Mouse (Mus musculus) CH12.LX (cell line): ENCODE results near the gene Mlph. TPM values are rescaled to one million over a fixed set of nuclear protein-coding genes. Genes with fewer than 3 reads are reported as not detected.

Experiments
- DNase-seq: peaks from one replicate; pipeline ENCODE4 v3.0.0-alpha.2; 2013; ENCODE audit errors: extremely low read depth
- H3K27ac ChIP-seq: 2 replicates; pipeline ENCODE4 v1.5.1; 2012; ENCODE audit warnings: low read depth, mild to moderate bottlenecking, control low read depth, moderate library complexity; ENCODE audit not compliant: insufficient read depth
- H3K27me3 ChIP-seq: replicated peaks from 2 replicates; pipeline ENCODE3; 2012; ENCODE audit warnings: inconsistent platforms
- H3K36me3 ChIP-seq, 2 experiments: replicated peaks in 1 of 2; 2 replicates each; pipeline versions ENCODE3 to v1.6.1; 2012; ENCODE audit warnings: inconsistent platforms in 1 of 2, low read length in 1 of 2, mild to moderate bottlenecking in 1 of 2, mixed read lengths in 1 of 2, moderate library complexity in 1 of 2; ENCODE audit not compliant: control insufficient read depth in 1 of 2, insufficient read depth in 1 of 2
- H3K4me1 ChIP-seq, 2 experiments: 2 replicates each; pipeline ENCODE4 v1.6.1; 2012; ENCODE audit warnings: inconsistent platforms in 1 of 2, moderate library complexity in 1 of 2; ENCODE audit not compliant: insufficient read depth in 2 of 2, control insufficient read depth in 1 of 2
- H3K4me2 ChIP-seq: 2 replicates; pipeline ENCODE4 v1.6.1; 2012; ENCODE audit warnings: low read depth, mild to moderate bottlenecking, control low read depth; ENCODE audit not compliant: poor library complexity, insufficient read depth, severe bottlenecking
- H3K4me3 ChIP-seq, 3 experiments: fragments of 150-350 bp in 1 of 3; sonication (generic) in 1 of 3; replicated peaks in 1 of 3; 2 replicates each; pipeline versions ENCODE3 to v1.5.1; 2011 to 2012; ENCODE audit warnings: low read depth in 2 of 3, low read length in 2 of 3, mild to moderate bottlenecking in 2 of 3, moderate library complexity in 2 of 3, control low read depth in 1 of 3, improper control_type of control experiment in 1 of 3, inconsistent platforms in 1 of 3, mixed read lengths in 1 of 3; ENCODE audit not compliant: poor library complexity in 1 of 3
- H3K79me2 ChIP-seq: replicated peaks from 2 replicates; pipeline ENCODE4 v1.6.1; 2012; ENCODE audit warnings: mild to moderate bottlenecking, moderate library complexity; ENCODE audit not compliant: control insufficient read depth, poor library complexity, insufficient read depth, severe bottlenecking; ENCODE audit errors: extremely low read depth
- H3K9ac ChIP-seq: 2 replicates; pipeline ENCODE4 v1.6.1; 2012; ENCODE audit warnings: low read depth, mild to moderate bottlenecking, control low read depth, moderate library complexity; ENCODE audit not compliant: insufficient read depth
- H3K9me3 ChIP-seq: replicated peaks from 2 replicates; pipeline ENCODE3; 2012; ENCODE audit warnings: low read length, inconsistent platforms, mixed read lengths
- BHLHE40 ChIP-seq: IDR thresholded peaks from 2 replicates; pipeline ENCODE4 v1.6.1; 2011; ENCODE audit warnings: mild to moderate bottlenecking, low read depth, low read length, improper control_type of control experiment
- CHD1 ChIP-seq: IDR thresholded peaks from 2 replicates; pipeline ENCODE4 v1.6.1; 2012; ENCODE audit warnings: low read depth, low read length, improper control_type of control experiment, inconsistent platforms
- CHD2 ChIP-seq: IDR thresholded peaks from 2 replicates; pipeline ENCODE4 v1.6.1; 2011; ENCODE audit warnings: low read length, improper control_type of control experiment
- EP300 ChIP-seq: IDR thresholded peaks from 2 replicates; pipeline ENCODE4 v1.6.1; 2011; ENCODE audit warnings: low read length, improper control_type of control experiment
- IRF4 ChIP-seq: IDR thresholded peaks from 2 replicates; pipeline ENCODE4 v1.6.1; 2014; ENCODE audit warnings: low read depth, mild to moderate bottlenecking, inconsistent platforms, low read length, improper control_type of control experiment
- JUN ChIP-seq: IDR thresholded peaks from 2 replicates; pipeline ENCODE4 v1.6.1; 2011; ENCODE audit warnings: low read depth, mild to moderate bottlenecking, low read length, improper control_type of control experiment, moderate library complexity; ENCODE audit not compliant: insufficient read depth
- MAFK ChIP-seq: IDR thresholded peaks from 2 replicates; pipeline ENCODE4 v1.6.1; 2011; ENCODE audit warnings: low read length, improper control_type of control experiment; ENCODE audit not compliant: insufficient replicate concordance
- MAZ ChIP-seq: IDR thresholded peaks from 2 replicates; pipeline ENCODE4 v1.6.1; 2012; ENCODE audit warnings: low read depth, mild to moderate bottlenecking, inconsistent platforms, low read length, improper control_type of control experiment, moderate library complexity
- MEF2A ChIP-seq: IDR thresholded peaks from 2 replicates; pipeline ENCODE4 v1.6.1; 2014; ENCODE audit warnings: low read depth, mild to moderate bottlenecking, inconsistent platforms, low read length, improper control_type of control experiment, borderline replicate concordance
- MYC ChIP-seq: IDR thresholded peaks from 2 replicates; pipeline ENCODE4 v1.6.1; 2011; ENCODE audit warnings: low read depth, mild to moderate bottlenecking, improper control_type of control experiment, low read length
- NELFE ChIP-seq: IDR thresholded peaks from 2 replicates; pipeline ENCODE4 v1.6.1; 2011; ENCODE audit warnings: low read depth, low read length, improper control_type of control experiment
- NRF1 ChIP-seq: IDR thresholded peaks from 2 replicates; pipeline ENCODE4 v1.6.1; 2014; ENCODE audit warnings: low read depth, mild to moderate bottlenecking, inconsistent platforms, low read length, improper control_type of control experiment, moderate library complexity
- POLR2A ChIP-seq: IDR thresholded peaks from 2 replicates; pipeline ENCODE4 v1.6.1; 2011; ENCODE audit warnings: low read depth, mild to moderate bottlenecking, improper control_type of control experiment, low read length
- POLR2AphosphoS2 ChIP-seq: IDR thresholded peaks from 2 replicates; pipeline ENCODE4 v1.6.1; 2011; ENCODE audit warnings: low read depth, low read length, improper control_type of control experiment
- RCOR1 ChIP-seq: conservative IDR thresholded peaks from 2 replicates; pipeline ENCODE4 v1.6.1; 2012; ENCODE audit warnings: low read depth, mild to moderate bottlenecking, inconsistent platforms, low read length, improper control_type of control experiment
- SIN3A ChIP-seq: IDR thresholded peaks from 2 replicates; pipeline ENCODE4 v1.6.1; 2012; ENCODE audit warnings: low read length, improper control_type of control experiment, inconsistent platforms
- SMC3 ChIP-seq: IDR thresholded peaks from 2 replicates; pipeline ENCODE4 v1.6.1; 2011; ENCODE audit warnings: low read depth, low read length, improper control_type of control experiment
- TBP ChIP-seq: conservative IDR thresholded peaks from 2 replicates; pipeline ENCODE4 v1.6.1; 2011; ENCODE audit warnings: low read depth, low read length, improper control_type of control experiment
- TCF12 ChIP-seq: IDR thresholded peaks from 2 replicates; pipeline ENCODE4 v1.6.1; 2014; ENCODE audit warnings: low read depth, mild to moderate bottlenecking, inconsistent platforms, low read length, improper control_type of control experiment
- UBTF ChIP-seq: IDR thresholded peaks from 2 replicates; pipeline ENCODE4 v1.6.1; 2012; ENCODE audit warnings: low read depth, mild to moderate bottlenecking, inconsistent platforms, low read length, improper control_type of control experiment, moderate library complexity
- USF1 ChIP-seq: IDR thresholded peaks from 2 replicates; pipeline ENCODE4 v1.6.1; 2014; ENCODE audit warnings: low read depth, mild to moderate bottlenecking, inconsistent platforms, low read length, improper control_type of control experiment
- ZC3H11A ChIP-seq: IDR thresholded peaks from 2 replicates; pipeline ENCODE4 v1.6.1; 2012; ENCODE audit warnings: low read depth, mild to moderate bottlenecking, inconsistent platforms, low read length, improper control_type of control experiment
- ZKSCAN1 ChIP-seq: IDR thresholded peaks from 2 replicates; pipeline ENCODE4 v1.6.1; 2012; ENCODE audit warnings: low read depth, inconsistent platforms, low read length, improper control_type of control experiment, borderline replicate concordance
- ZNF384 ChIP-seq: IDR thresholded peaks from 2 replicates; pipeline ENCODE4 v1.6.1; 2012; ENCODE audit warnings: low read depth, low read length, improper control_type of control experiment, inconsistent platforms
- dilution Hi-C: fragments of 300-500 bp; cut with MboI; formaldehyde crosslinking; loops from 2 replicates; pipeline ENCODE4 v1.14.3; 2020; ENCODE audit warnings: low sequenced_read_pairs; ENCODE audit not compliant: extremely low pct_unique_long_range_greater_than_20kb, extremely low pct_ligation_motif_present
- in situ Hi-C: fragments of 300-500 bp; cut with MboI; formaldehyde crosslinking; loops from 3 replicates; pipeline ENCODE4 v1.14.3; 2019; ENCODE audit warnings: low sequenced_read_pairs, low pct_ligation_motif_present, low pct_unique_long_range_greater_than_20kb, mixed read lengths
- polyA plus RNA-seq: library from polyadenylated mRNA; unstranded; fragments of >175 nt; gene quantifications from 2 replicates; pipeline ENCODE4 v1.2.1, GENCODE M21; 2012; ENCODE audit warnings: low read depth; ENCODE audit not compliant: insufficient read length
- total RNA-seq, 2 experiments: library from RNA; depleted of rRNA; stranded (reverse); fragments of 300-350 nt in 1 of 2; fragments of >200 nt in 1 of 2; gene quantifications; 2 replicates each; pipeline ENCODE4 v1.2.3; 2012 to 2014

The Mlph gene
- total and polyA plus RNA-seq, 3 experiments: not detected

GRCm38 (mm10) chr1:90921687-90922086 is 6.8 kb downstream of the Mlph start:
- Histone ChIP-seq H3K79me2 (no peaks in the 10 kb centered on the region), H3K4me2 (no peak overlapping the region), H3K27ac (no peak overlapping the region), H3K36me3 (no peaks in the 10 kb centered on the region), H3K4me1 (no peaks in the 10 kb centered on the region), H3K9ac (no peak overlapping the region), H3K4me3 (no peak overlapping the region)
- in situ Hi-C loops: no loop called here
- dilution Hi-C loops: no loop called here
- TF ChIP-seq SMC3 (no peak), USF1 (no peak), MAFK (no peak), UBTF (no peak), ZKSCAN1 (no peak), POLR2A (no peak), MAZ (no peak), TBP (no peak), JUN (no peak), SIN3A (no peak), MYC (no peak), CHD2 (no peak), IRF4 (no peak), NRF1 (no peak), ZNF384 (no peak), CHD1 (no peak)
- TF ChIP-seq, all 38 proteins: peak for 0
- peaks cover 97% of the 10 kb centered on the region for H3K27me3 ChIP-seq
- DNase-seq: no peak
- H3K9me3 ChIP-seq: peaks cover 17% of the 10 kb centered on the region

- no peak overlapping the region for H3K4me3 ChIP-seq
- H3K9me3 ChIP-seq: peaks cover 7% of the 10 kb centered on the region
- H3K36me3 ChIP-seq: no peaks in the 10 kb centered on the region
- H3K79me2 ChIP-seq: no peaks in the 10 kb centered on the region
- H3K4me2 ChIP-seq: no peak overlapping the region
- TF ChIP-seq TCF12: no peak
- TF ChIP-seq MAFK: no peak
- TF ChIP-seq POLR2AphosphoS2: no peak
- no peak for TF ChIP-seq ZNF384
- TF ChIP-seq ZC3H11A: no peak
- no peak for TF ChIP-seq CHD2
- no peak for TF ChIP-seq EP300
- no peak for TF ChIP-seq ZKSCAN1
- no peak for TF ChIP-seq TBP
- TF ChIP-seq MEF2A: no peak
- TF ChIP-seq USF1: no peak
- TF ChIP-seq NELFE: no peak
- no peak for TF ChIP-seq BHLHE40
- no peak for TF ChIP-seq RCOR1
- TF ChIP-seq MAZ: no peak
- TF ChIP-seq NRF1: no peak
- in situ Hi-C loops: no loop called here
- no peak for DNase-seq
- no peak overlapping the region for H3K27ac ChIP-seq
- 0 out of 4 replicates have a peak, but pooled peaks cover 0 to 3% of the 10 kb centered on the region in 2 experiments for H3K4me1 ChIP-seq
- no peak overlapping the region for H3K9ac ChIP-seq
- dilution Hi-C loops: no loop called here
- H3K27me3 ChIP-seq: peaks cover 85% of the 10 kb centered on the region
Measured at GRCm38 (mm10) chr1:90926030-90926429, 11.1 kb downstream of the Mlph start.
